Mouse (Mus musculus): ENCODE data around the gene Tfrc.
"Not testable (repeated sequence)": the region's sequence is repeated elsewhere in the genome, so short reads cannot be mapped to it uniquely, and the experiment has no call there.

Tfrc gene

DNA sequence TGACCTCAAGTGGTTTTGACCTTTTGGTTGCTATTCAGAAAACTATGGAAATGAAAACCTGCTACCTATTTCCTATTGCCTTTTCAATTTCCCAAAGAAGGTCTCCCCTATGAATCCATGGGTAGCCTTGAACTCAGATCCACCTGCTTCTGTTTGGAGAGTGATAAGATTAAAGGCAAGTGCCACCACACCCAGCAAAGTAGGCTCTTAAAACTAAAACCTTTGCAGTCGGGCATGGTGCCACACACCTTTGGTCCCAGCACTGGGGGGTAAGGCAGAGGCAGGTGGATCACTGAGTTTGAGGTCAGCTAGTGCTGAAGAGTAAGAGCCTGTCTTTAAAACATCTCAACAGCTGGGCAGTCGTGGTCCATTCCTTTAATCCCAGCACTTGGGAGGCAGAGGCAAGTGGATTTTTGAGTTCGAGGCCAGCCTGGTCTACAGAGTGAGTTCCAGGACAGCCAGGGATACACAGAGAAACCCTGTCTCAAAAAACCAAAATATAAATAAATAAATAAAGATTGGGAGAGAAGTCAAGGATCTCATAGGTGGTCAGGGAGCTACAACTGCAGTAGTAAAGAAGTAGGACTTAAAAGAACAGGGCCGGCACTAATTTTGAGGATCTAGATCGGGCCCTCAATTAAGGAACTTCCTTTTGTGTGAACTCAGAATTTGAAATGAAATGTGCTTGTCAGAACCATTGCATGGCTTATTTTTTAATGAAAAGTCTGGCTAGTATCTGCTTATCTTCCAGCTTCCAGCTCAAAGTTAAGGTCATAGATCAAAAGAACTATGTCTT, 1.9 kb downstream of the Tfrc start:
- DNase-seq (ENCODE audit: low read depth, low spot score), result no peak

GRCm38 (mm10) chr16:32612052-32612451, 3.3 kb downstream of the Tfrc start:
- no peak for DNase-seq (ENCODE audit: low read depth, low spot score)

DNA sequence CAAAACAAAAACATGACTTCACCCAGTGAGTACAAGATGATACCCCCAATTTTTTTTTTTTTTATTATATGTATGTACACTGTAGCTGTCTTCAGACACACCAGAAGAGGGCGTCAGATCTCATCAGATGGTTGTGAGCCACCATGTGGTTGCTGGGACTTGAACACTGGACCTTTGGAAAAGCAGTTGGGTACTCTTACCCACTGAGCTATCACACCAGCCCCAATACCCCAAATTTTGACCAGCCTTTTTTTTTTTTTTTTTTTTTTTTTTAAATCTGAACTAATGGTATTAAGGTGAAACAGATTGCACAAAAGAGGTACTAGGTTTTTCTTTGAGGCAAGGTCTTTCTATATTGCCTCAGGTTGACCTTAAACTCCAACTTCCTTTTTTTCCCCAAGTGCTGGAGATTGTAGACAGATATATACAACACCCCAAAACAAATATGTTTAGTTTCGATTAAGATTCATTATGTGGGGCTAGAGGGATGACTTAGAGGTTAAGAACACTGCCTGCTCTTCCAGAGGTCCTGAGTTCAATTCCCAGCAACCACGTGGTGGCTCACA, 4.6 kb downstream of the Tfrc start:
- DNase-seq (ENCODE audit: low read depth, low spot score), result no peak

DNA sequence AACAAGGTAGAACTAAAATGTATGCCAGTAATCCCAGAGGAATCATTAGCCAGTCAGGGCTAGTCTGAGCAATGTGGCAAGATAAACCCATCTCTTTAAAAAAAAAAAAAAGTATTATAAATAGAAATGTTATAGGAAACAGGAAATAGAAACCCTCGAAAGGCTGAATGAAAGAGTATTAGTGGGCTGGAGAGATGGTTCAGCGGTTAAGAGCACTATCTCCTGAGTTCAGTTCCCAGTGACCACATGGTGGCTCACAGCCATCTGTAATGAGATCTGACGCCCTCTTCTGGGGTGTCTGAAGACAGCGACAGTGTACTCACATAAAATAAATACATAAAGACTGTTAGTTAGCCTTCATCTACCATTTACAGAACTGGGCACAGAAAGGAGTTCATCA, 5.3 kb downstream of the Tfrc start:
- DNase-seq (ENCODE audit: low read depth, low spot score), result no peak

GRCm38 (mm10) chr16:32618946-32619345, 10.2 kb downstream of the Tfrc start:
- DNase-seq (ENCODE audit: low read depth, low spot score), result no peak

DNA sequence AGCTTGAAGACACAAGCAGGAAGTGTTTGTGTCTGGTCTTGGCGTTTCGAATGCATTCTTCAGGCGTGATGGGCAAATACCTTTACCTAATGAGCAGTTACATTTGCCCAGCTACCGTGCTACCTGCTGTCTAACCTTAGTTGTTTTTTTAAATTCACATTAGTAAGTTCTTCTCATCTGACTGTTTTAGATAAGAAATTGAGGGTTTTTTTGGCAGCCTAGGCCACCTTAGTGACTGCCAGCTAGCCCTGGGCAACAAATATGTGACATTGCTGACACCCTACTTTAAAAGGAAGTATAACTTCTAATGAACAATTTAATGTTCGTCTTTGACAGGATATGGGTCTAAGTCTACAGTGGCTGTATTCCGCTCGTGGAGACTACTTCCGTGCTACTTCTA, 19.4 kb downstream of the Tfrc start:
- no peak for DNase-seq (ENCODE audit: low read depth, low spot score)

DNA sequence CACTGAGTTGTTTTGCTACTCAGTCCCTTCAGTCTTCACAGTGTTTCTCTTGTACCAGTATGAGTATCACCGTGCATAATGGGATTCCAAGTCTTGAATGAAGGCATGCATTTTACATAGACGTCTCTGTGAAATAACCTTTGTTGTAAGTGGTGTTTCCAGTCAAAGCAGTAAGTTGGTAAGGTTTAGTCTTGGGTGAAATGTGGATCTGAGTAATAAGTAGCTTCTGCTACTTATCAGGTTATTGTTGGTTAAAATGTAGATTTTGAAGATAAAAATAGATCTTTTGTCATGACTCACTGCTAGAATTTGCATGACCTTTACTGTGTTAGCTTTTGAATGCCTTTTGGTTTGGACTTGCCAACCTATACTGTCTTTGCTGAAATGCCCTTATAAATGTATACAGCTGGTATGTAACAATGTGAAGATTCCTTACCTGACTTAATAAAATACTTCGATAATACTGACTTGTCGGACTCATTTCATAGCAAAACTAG, 23.7 kb downstream of the Tfrc start:
- no peak for DNase-seq (ENCODE audit: low read depth, low spot score)

DNA sequence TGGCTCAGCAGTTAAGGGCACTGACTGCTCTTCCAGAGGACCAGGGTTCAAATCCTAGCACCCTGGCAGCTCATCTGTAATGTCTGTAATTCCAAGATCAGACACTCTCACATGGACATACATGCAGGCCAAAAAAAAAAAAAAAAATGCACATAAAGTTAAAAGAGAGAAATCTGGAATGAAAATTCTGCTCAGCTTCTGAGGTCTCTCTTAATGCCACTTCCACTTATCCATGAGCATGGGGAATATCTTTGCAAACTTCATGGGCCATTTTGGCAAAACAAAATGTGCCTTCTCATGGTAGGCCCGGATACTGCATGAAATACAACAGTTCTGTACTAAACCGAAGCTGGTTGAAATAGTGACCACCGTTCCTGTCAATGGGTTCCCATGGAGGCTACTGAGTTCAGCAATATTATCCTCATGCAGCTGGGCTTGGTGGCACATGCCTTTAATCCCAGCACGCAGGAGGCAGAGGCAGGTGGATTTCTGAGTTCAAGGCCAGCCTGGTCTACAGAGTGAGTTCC, 24.8 kb downstream of the Tfrc start:
- DNase-seq (ENCODE audit: low read depth, low spot score), result no peak

DNA sequence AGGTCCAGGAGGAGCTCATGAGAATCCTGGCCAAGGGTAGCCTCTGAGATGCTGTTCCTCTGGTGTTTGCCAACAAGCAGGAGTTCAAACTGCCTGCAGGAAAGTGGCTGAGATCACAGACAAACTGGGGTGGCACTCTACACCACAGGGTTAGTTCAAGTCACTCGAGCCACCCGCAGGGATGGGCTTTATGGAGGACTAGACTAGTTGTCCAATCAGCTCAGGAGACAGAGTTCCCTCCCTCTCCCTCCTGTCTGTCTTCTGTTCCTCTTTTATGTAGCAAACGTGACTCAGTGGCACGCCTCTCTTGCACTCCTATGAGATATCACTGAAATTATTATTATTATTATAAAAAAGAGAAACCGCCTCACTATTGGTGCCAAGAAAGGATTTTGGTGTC, 25.5 kb downstream of the Tfrc start:
- DNase-seq (ENCODE audit: low read depth, low spot score), result no peak

DNA sequence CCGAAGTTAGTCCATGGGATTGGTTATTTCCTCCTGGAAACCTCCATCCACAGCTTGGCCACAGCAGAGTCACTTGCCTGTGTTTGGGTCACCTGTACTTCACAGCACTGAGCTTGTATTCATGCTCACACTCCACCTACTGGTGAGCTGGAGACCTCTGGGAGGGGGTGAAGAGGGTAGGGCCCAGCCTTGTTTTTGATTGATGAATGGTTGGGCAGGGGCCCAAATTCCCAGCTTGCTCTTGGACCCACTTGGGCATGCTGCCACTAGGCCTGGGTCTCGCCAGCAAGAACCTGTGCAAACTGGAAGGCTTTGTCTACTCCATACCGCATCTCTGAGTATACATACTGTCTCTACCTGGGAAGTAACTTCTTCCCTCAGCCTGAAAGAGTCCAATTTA, 26.6 kb downstream of the Tfrc start:
- no peak for DNase-seq (ENCODE audit: low read depth, low spot score)

GRCm38 (mm10) chr16:32636331-32636730, 27.6 kb downstream of the Tfrc start:
- no peak for DNase-seq (ENCODE audit: low read depth, low spot score)

DNA sequence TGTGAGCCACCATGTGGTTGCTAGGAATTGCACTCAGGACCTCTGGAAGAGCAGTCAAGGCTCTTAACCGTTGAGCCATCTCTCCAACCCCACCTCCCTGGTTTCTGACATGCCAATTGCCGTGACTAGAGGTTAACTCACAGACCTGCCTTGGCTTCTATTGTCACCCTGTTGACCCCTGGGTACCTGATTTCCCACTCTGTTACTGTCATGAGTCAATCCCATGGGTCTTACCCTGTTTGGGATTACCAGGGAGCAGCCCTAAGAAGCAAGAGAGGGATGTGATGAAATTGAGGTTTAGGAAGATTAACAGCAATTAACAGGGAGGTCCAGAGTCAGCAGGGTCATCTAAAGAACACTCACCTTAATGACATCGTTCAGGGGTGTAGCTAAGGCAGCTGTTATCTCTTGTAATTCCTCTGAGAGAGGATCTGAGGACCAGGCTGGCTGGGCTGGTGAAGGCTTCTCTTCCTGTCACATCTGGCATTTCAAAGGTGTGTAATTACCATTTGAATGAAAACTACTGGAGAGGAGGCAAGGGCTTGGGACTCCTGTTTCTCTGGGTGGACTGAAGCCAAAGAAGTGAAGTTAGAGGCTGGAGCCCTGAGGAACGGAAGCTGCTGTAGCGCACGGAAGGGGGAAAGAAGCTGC, 28.3 kb downstream of the Tfrc start:
- no peak for DNase-seq (ENCODE audit: low read depth, low spot score)

- no peak for DNase-seq (ENCODE audit: low read depth, low spot score)
These were observed 29.8 kb downstream of the Tfrc start for GRCm38 (mm10) chr16:32638476-32638875.

GRCm38 (mm10) chr16:32640096-32640495, 31.4 kb downstream of the Tfrc start:
- DNase-seq (ENCODE audit: low read depth, low spot score), result no peak

DNA sequence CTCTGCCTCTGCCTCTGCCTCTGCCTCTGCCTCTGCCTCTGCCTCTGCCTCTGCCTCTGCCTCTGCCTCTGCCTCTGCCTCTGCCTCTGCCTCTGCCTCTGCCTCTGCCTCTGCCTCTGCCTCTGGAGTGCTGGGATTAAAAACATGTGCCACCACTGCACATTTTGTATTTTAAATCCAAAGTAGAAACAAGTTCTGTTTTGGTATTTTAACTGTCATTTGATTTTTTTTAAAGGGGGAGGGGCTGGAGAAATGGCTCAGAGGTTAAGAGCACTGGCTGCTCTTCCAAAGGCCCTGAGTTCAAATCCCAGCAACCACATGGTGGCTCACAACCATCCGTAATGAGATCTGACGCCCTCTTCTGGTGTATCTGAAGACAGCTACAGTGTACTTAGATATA, 32.0 kb downstream of the Tfrc start:
- not testable (repeated sequence) for DNase-seq (ENCODE audit: low read depth, low spot score)

DNA sequence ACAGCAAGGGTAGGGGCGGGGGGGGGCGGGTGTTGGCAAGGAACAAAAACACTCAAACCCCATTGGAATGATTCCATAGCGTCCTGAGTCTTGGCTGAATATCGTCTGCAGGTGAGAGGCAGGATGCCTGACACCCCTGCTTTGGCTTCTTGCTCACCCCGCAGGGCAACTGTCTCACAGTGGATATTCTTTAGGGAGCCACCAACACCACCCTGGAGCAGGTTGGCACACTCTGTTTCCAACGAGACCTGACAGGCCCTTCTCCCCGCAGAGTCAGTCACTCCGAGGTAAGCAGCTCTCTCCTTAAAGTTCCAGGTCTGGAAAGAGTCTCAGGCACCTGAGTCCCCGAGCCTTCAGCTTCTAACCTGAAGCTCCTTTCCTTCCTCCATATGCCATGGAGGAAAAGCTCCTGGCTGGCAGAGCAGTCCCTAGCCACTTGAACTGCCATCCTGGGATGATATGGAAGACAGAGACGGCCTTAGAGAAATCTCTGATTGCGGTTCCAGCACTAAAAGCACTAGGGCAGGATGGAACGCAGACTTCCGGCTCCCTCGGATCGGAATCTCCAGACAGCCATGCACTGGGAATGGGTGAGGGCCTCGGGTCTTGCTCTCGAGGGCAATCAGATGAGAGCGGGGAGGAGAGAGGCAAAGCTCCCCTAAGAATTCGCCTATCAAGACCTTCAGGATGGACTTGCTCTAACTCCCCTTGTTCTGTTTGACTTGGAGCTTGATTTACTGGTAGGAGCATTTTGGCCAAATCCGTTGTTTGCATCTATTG, 32.9 kb downstream of the Tfrc start:
- no peak for DNase-seq (ENCODE audit: low read depth, low spot score)

DNA sequence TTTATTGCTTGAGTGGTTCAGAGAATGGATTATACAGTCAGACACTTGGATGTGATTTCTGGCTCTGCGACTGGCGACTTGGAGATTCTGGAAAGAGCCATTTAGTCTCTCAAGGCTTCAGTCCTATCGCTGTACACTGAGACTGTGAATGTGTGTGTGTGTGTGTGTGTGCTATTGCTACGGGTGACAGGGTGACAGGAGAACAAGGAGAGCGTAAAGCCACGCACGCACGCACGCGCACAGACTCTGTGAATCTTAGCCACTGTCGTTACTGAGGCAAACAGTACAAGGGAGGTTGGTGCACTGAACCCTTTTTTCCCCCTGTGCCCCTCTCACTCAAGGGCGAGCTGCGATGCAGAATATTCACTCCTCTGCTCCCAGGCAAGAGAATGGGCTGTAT, 33.6 kb downstream of the Tfrc start:
- no peak for DNase-seq (ENCODE audit: low read depth, low spot score)

DNA sequence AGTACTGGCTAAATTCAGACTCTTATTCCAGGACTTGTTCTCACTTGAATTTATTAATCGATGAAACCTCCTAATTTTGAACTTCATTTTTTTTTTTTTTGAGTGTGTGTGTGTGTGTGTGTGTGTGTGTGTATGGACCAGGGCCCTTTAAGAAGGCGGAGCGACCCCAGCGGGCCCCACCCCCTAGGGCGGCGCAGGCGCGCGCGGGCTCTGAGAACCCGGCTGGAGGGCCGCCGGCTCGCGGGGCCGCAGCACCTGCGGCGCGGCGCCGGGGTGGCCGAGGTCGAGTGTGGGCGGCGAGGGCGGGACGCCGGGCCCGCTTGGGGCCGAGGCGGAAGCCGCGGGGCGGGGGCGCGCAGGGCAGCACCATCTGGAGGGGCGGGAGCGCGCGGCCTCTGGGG, 34.9 kb downstream of the Tfrc start, which contains the start of gene Tnk2:
Gene Tnk2, plus strand, starts transcription at position 214 of the 401 bp plus-strand sequence.
- no peak for DNase-seq (ENCODE audit: low read depth, low spot score)

DNA sequence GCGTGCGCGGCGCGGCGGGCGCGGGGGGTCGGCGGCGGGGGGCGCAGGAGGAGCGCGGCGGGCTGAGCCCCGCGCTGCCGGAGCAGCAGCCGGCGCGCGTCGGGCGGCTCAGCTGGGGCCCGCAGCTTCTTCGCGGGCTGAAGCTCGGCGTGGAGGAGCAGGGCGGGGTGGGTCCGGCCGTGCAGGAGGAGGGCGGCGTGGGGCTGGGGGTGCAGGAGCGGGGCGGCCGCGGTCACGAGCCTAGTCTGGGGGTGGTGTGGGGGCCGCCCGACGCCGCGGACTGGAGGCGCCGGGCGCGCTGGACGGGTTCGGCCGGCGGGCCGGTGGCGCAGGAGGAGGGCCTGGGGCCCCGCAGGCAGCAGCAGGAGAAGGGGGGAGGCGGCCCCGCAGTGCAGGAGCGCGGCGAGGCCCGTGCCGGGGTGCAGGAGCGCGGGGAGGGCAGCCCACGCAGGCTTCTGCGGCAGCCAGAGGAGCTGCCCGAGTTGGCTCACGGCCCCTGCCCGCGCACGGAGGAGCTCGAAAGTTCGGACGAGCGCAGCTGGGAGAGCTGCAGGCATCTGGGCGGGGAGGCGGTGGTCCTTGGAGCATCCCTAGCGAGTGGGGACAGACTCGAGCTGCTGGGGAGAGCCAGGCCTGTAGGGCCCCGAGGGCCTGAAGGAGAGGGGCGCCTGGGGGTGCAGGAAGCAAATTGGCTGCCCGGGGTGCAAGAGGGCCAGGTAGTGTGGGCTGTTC, 35.5 kb downstream of the Tfrc start:
- DNase-seq (ENCODE audit: low read depth, low spot score), result no peak

GRCm38 (mm10) chr16:32644801-32645170, 36.1 kb downstream of the Tfrc start:
- no peak for DNase-seq (ENCODE audit: low read depth, low spot score)

- DNase-seq (ENCODE audit: low read depth, low spot score), result no peak
These were observed 36.7 kb downstream of the Tfrc start for GRCm38 (mm10) chr16:32645361-32645914.
